Mouse (Mus musculus): ENCODE measurements around the gene Zfp410. TPM values are rescaled to one million over a fixed set of nuclear protein-coding genes. Genes with fewer than 3 reads are reported as not detected.
"Not testable (repeated sequence)": the region's sequence is repeated elsewhere in the genome, so short reads cannot be mapped to it uniquely, and the experiment has no call there.

The Zfp410 gene
- 10 to 100 TPM; 32.8 to 38.9 TPM for total RNA-seq (2021)
- long read RNA-seq, experiment 1, transcript Zfp410-201 (12 exons, 2,597 nt): major isoform, 27 of 39 reads
- long read RNA-seq, experiment 1, partial matches to known transcripts: 1 of 39 reads
- long read RNA-seq, experiment 1, other reads (novel, unspliced or antisense): 10 of 39 reads
- long read RNA-seq, experiment 2, transcript Zfp410-201 (12 exons, 2,597 nt): major isoform, 8 of 8 reads
- long read RNA-seq, experiment 2, partial matches to known transcripts: 0 of 8 reads
- long read RNA-seq, experiment 2, other reads (novel, unspliced or antisense): 0 of 8 reads

DNA sequence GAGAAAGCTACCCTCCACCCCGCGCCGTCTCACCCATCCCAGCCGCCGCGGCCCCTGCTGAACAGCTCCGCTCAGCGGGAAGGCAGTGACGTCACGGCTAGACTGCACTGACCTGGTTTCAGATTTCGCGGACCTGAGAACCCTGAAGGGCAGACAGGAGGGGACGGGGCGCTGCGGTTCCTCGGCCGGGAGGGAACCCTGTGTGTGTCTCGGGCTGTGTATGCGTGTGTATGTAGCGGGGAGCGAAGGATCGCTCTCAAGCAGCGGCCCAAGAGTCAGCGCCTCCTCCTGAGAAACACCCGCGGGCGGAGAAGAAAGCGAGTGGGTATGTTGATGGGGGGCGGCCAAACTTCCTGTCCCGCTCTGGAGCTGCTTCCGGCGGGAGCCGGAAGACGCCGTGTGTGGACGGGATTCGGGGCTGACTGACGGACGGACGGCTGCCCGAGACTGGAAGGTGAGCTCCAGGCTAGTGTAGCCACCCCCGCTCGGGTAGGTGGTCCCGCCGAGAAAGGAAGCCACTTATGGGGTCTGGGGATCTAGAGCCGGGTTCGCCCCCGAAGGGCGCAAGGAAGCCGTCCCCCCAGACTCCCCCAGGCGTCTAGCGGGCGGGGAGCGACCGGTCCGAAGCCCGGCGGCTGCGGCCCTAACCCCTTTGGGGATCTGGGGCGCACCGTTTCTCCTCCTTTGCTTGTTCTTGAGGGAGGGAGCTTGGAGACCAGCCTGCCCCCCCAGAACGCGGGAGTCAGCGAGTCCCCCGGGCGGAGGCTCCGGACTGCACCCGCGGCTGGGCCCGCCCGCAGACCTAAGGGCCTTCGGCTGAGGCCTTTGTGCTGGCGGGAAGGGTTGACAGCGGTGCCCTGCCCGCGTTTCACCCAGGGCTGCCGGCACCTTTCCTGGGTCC, at the start of gene Zfp410:
TSS of gene Zfp410 (plus strand) at position 132 of the 901 bp plus-strand sequence.
- peak; percentile 90 for DNase-seq

DNA sequence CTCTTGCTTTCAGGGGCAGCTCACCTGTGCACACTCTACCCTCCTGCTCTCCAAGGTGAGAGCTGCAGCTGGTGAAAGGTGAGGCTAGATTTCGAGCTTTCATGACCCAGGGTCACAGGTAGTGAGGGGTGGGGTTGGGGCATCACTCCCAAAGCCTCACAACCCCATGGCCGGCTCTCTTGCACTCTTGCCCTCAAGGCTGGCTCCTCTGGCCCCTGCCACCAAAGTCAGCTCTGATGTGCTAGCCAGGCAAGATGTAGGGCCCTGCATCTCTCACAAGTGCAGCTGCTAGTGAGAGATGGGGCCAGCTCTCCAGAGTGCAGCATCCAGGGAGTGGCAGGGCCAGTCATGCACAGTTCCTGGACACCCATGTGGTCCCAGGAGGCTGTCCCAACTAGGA, 49.4 kb upstream of the Zfp410 start:
- DNase-seq: no peak

DNA sequence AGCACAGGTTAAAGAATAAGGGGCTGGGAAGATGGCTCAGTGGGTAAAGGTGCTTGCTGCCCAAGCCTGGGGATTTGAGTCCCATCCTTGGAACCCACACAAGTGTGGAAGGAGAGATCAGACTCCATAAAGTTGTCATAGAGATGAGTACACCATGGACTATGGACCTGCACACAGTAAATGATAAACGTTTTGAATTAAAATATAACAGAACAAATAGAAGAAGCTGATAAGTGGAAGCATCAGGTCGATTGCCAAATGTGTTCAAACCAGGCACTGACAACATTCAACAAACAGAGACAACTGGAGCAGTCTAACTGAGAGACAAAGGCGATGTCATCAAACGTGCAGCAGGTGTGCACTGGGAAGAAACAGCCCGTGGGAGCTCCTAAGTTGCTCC, 43.3 kb upstream of the Zfp410 start:
- no peak for DNase-seq

DNA sequence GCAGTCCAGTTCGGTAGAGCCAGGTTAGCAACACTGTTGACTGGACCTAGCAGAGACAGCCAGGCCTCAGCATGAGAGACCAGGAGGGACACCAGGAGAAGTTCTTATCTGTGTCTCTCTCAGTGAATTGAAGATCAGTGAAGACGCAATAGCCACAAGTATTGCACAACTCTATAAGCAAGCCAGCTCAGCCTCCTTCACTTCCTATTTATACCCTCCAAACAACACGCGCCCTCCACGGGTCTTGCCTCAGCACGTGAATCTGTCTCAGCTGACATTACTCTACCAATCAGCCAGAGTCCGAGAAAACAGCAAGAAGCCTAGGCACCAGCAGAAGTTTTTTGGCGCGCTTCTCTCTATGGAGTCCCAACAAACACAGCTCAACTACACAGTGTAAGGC, 41.4 kb upstream of the Zfp410 start:
- DNase-seq: no peak

DNA sequence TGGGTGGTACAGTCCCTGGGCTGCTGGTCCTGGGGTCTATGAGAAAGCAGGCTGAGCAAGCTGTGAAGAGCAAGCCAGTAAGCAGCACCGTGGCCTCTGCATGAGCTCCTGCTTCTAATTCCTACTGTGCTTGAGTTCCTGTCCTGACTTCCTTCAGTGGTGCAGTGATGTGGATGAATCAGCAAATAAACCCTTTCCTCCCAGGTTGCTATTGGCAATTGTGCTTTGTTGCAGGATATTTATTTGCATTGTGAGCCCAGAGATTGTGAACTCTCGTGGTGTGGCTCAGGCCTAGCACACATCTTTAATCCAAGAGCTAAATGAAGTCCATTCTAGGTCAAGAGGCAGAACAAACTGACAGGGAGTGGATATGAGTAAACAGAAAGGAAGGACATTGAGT, 40.4 kb upstream of the Zfp410 start:
- DNase-seq: no peak

DNA sequence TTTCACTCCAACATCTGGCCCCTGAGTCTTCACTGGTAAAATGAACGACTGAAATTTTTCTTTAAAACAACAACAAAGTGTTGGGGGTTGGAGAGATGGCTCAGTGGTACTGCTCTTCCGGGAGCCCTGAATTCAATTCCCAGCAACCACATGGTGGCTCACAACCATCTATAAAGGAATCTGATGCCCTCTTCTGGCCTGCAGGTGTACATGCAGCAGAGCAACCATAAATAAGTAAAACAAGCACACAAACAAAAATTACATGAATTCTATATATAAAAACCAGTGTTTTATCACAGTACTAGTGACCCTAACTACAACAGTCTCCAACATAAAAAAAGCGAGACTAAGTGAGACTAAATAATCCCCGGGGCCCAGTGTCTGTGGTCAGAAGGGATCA, 39.9 kb upstream of the Zfp410 start:
- DNase-seq: no peak

DNA sequence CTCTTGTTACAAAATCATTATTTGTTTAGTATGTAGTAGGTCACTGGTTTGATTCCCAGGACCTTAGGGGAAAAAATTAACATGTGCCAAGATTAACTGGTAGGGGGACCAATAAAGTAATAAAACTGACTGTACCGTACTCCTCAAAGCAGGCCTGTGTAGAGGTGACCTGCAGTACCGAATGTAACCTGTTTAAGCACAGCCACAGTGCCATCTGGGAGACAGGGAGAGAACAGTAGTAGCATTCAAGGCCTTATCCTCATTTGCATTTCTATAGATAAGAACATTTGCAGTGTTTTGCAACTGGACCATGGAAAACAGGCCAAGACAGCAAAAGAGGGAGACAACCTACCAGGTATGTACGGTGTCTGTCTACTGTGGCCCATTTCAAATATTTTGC, 38.8 kb upstream of the Zfp410 start:
- no peak for DNase-seq

DNA sequence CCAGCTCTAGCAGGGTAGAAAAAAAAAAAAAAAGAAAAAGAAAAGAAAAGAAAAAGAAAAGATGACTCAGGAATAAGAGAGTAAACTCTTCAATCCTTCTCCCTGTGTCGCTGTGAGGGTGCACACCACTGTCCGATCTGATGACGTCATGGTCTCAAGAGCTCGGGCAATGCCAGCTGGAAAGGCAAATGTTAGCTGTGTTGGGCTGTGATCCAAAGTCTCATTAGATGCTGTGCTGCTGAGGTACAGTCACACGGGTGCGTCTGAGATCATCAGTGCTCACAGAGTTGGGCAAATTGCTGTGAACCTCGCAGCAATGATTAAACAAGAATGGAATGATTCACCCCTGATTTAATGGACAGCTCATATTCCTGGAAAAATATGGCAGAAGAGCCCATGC, 37.8 kb upstream of the Zfp410 start:
- DNase-seq: peak; percentile 35 to 43

DNA sequence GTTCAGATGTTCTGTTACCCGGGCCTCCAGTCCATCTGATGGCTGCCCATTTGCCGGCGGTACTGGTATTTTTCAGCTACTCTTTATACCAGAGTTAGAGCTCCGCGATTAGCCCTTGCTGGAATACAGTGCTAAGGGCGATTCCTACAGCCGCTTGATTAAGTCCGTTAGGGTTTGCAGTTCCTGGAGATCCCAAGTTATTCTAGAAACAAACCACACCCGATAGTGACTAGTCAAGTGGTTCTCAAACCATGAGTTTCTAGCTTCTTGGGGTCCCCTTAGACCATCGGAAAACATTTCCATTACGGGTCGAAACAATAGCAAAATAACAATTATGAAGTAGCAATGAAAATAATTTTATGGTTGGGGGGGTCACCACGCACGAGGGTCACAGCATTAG, 32.3 kb upstream of the Zfp410 start:
- no peak for DNase-seq

DNA sequence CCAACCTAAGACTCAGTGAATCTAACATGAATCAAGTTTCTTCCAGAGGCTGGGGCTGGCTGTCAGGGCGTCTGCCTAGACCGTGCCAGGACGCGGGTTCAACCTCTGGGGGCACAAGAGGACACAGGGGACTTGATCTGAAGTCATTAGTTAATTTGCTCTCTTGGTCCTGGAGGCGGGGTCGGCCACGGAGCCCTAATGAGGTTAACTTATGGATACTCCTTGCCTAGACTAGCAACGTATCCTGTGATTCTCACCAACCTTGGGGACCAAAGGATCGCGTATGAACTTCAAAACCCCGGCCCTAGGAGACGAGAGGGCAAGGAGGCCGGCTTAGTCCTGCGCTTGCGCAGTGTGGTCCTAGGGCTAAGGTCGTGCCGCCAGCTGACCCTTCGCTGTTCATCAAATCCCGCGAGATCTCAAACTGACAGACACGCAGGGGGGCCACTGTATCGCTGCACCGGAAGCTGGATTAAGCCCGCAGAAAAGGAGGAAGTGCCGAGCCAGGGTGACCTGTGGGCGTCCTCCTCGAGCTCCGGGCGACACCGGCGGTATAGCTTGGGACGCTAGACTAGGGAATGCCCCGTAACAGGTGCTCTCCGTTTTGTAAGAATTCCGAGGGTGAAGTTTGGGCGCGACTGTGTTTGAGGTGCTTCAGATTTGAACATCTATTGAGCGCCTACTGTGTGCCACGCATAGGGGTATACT, 31.6 kb upstream of the Zfp410 start, which contains the start of gene Ptgr2:
TSS of gene Ptgr2 (plus strand) at position 348 of the 708 bp plus-strand sequence.
- peak; percentile 94 to 95 for DNase-seq

DNA sequence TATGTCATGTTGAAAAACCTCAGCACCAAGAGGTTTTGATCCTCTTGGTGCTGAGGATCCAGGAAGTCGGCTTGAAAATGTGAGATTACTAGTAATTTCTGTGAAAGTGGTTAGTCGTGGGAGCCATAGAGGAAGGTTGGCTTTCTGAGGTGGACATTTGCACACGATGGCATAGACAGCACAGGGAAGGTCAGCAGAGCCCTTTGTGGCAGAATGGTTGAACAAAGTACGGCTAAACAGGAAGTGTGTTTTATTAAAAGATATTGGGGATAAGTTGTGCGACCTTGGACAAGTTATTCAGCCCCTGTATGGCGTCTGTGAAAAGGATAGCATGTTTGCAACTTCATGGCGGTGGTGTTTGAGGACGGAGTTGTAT, 31.1 kb upstream of the Zfp410 start:
- peak in 1 of 2 experiments; percentile 8 for DNase-seq

DNA sequence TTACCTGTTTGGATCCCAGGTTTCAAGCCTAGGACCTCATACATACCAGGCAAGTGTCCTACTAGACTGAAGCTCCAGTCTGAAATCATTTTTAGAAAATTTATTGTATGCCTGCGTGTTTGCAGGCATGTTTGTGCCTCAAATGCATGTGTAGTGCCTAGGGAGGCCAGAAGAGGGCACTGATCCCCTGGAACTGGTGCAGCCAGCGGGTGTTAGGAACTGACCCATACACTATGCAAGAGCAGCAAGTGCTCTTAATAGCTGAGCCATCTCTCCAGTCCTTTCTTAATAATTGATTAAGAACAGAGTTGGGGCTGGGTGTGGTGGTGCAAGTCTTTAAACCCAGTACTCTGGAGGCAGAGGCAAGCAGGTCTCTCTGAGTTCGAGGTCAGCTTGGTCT, 28.2 kb upstream of the Zfp410 start:
- DNase-seq: peak; percentile 67 to 74

DNA sequence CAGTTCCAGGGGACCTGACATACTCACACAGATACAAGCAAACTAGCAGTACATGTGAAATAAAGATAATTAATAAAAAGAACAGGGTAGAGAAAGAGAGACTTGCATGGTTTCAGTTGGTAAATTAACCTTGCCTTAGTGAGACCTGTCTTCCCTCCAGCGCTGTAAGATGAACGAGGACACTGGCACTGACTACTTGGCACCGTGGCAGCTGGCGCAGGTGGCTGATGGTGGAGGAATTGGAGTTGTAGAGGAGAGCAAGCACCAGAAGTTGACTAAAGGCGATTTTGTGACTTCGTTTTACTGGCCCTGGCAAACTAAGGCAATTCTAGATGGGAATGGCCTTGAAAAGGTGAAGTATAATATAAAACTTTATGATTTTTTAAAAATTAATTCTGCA, 18.8 kb upstream of the Zfp410 start:
- no peak for DNase-seq

DNA sequence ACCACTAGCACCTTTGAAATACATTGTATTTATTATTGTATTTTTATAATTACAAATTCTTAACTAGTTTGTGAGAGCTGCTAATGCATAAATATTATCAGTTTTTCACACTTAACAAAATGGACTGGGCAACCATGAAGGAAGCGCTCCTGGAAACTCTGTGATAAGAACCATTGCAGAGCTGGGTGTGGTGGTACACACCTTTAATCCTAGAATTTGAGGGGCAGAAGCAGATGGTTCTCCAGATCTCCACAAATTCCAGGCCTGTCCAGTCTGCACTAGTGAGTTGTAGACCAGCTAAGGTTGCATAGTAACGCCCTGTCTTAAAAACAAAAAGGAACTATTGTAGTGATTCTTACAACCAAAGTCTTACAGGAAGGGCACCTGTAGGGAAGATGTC, 17.4 kb upstream of the Zfp410 start:
- DNase-seq: no peak

DNA sequence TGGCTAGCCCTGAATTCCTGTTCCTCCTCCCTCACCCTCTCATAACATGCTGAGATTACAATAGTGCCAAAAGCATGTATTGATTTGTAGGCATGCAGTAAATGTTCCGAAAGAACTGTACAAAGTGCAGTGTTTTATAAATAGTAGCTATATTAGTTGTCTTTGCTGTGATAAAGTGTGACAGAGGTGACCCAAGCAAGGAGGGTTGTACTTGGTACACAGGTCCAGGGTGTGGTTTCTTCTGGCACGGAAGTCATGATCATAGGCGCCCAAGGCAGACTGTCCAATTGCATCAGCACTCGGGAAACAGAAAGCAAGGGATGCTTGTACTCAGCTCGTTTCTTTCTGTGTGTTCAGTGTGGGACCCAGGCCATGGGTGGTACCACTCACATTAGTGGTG, 12.6 kb upstream of the Zfp410 start:
- DNase-seq: no peak

DNA sequence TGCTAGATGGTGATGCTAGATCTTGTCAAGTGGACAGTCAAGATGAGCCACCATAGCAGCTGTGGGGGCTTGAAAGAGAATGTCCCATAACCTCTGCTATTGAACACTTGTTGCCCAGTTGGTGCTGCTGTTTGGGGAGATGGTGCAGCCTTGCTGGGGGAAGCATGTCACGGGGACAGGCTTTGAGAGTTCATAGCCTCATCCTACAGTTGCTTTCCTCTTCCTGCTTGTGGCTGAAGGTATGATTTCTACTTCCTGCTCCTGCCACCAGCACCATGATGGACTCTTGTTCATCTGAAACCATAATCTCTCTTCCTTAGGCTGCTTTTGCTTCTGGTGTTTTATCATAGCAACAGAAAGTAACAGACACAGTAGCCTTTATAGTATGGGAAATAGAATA, 12.1 kb upstream of the Zfp410 start:
- DNase-seq: no peak

DNA sequence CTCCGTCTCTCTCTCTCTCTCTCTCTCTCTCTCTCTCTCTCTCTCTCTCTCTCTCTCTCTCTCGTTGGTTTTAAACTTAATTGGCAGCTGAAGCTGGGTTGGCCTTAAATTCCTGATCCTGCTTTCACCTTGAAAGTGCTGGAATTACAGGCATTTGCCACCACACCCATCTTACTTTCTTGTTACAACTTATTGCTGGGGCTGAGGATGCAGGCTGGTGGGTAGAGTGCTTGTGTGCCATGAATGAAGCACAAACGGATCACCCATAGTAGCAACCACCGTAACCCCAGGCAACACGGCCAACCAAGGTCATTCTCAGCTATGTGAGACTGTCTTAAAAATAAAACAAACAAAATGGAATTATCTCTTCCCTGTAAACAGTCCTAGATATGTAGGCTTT, 5.3 kb upstream of the Zfp410 start:
- DNase-seq: no peak

DNA sequence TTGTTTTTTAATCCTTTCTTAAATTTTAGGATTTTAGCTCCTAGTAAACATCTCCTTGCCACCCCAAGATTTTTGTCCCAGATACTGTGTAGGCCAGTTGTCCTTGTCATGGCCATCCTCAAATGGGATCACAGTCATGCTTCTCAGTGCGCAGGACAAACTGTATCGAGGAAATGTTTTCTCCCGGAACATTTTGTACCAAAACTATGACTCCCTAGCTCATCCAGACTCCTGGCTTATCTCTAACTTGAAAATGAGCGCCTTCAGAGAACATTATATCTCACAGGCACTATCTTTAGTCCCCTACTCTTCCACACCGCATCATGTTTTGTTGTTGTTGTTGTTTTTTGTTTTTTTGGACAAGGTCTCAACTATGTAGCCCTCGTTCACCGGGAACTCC, 646 bp upstream of the Zfp410 start:
- peak in 1 of 2 experiments; percentile 6 for DNase-seq

DNA sequence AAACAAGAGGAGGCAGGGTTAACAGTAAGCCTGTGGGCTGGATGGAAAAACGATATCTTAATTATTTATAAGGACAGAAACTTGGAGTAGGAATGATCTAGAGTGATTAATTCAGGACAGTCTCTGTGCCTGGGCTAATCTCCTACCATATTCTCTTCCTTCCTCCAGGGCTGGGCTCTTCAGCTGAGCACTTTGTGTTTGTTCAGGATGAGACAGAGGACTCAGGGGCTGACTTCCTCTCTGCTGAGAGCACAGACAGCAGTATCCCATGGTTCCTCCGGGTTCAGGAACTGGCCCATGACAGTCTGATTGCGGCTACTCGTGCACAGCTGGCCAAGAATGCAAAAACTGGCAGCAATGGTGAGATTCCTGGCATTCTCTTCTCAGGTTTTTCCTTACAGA, 10.5 kb downstream of the Zfp410 start:
- peak; percentile 12 to 20 for DNase-seq

DNA sequence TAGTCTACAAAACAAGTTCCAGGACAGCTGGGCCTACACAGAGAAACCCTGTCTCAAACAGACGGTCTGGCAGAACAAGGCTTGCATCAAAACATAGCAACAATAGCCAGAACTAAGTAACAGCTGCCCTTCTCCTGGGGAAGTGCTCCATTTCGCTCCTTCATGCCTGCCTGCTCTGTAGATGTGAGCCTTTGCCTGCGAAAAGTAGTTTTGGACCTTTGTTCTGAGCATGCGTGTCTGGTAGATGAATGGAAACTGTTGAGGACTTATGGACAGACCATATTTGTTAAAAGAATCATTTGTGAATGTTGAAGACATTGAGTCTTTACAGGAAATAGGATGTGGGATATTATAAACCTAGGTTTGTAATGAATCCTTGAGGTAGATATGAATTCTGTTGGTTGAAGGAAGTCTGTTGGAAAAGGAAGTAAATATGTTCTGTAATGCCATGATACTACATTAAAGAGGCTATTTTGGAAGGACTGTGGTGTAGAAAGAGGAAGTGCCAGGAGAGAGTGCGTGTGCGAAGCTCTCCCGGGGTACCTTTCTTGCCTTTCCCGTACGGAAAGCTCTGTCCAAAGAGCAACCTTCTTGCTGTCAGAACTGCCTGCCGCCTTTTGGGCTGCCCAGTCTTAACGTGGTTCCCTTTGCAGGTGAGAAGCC, 20.4 kb downstream of the Zfp410 start:
- no peak for DNase-seq

DNA sequence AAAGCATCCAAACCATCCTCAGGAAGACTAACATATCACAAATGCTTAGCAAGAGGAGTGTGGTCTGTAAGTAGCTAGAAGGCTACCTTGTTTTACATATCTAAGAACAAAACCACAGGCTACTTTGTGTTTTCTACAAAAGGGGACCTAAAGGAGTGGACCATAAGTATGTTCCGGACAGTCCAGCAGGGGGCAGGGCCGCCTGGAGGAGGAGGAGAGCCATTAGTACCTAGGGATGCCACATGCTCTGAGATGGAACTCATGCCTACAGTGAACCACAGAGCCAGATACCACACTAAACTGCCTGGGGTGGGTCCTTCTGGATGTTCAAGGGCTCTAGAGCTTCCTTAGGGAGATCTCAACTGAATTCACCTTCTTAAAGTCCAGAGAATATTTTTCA, 30.5 kb downstream of the Zfp410 start:
- DNase-seq: peak; percentile 57 to 73

DNA sequence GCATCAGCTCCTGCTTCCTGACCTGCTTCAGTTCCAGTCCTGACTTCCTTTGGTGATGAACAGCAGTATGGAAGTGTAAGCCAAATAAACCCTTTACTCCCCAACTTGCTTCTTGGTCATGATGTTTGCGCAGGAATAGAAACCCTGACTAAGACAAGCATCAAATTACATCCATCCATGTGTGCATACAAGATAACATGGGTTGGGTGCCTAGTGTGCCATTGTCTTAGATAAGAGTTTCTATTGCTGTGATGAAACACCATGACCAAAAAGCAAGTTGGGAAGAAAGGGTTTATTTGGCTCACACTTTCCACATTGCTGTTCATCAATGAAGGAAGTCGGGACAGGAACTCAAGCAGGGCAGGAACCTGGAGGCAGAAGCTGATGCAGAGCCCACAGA, 42.0 kb downstream of the Zfp410 start:
- DNase-seq: not testable (repeated sequence)
